Mouse (Mus musculus) brain, embryonic 14.5 days (tissue): Measurements from ENCODE around the gene Fndc9.

ENCODE experiments used
- CTCF ChIP-seq: fragments of 200-500 bp; IDR thresholded peaks from 2 replicates; pipeline ENCODE4 v1.5.1; 2012; ENCODE audit warnings: inconsistent platforms, mild to moderate bottlenecking, moderate library complexity, borderline replicate concordance; ENCODE audit not compliant: insufficient read depth, insufficient read length; ENCODE audit errors: extremely low read depth
- POLR2A ChIP-seq: fragments of 200-500 bp; IDR thresholded peaks from 2 replicates; pipeline ENCODE4 v1.6.1; 2012; ENCODE audit warnings: mild to moderate bottlenecking, inconsistent platforms, borderline replicate concordance; ENCODE audit not compliant: poor library complexity, insufficient read depth, insufficient read length, severe bottlenecking; ENCODE audit errors: extremely low read depth

GRCm38 (mm10) chr11:46204841-46205240, 30.5 kb upstream of the Fndc9 start:
- TF ChIP-seq POLR2A, result no peak
- no peak for TF ChIP-seq CTCF
